Mouse (Mus musculus) forebrain, embryonic 10.5 days (tissue): Measurements from ENCODE around the gene Orai3. TPM values are rescaled to one million over a fixed set of nuclear protein-coding genes. Genes with fewer than 3 reads are reported as not detected.

Experiments used
- DNase-seq: peaks from one replicate; pipeline ENCODE4 v3.0.0-alpha.2; 2017; ENCODE audit warnings: low spot score; ENCODE audit errors: extremely low spot score
- H3K27ac ChIP-seq: fragments of 300-500 bp; sonication (generic); 2 replicates; pipeline ENCODE4 v1.5.1; 2016; ENCODE audit warnings: mild to moderate bottlenecking
- H3K27me3 ChIP-seq: fragments of 300-500 bp; sonication (generic); 2 replicates; pipeline ENCODE4 v1.6.1; 2016; ENCODE audit warnings: mild to moderate bottlenecking; ENCODE audit not compliant: poor library complexity, severe bottlenecking
- H3K36me3 ChIP-seq: fragments of 300-500 bp; sonication (generic); replicated peaks from 2 replicates; pipeline ENCODE4 v1.6.1; 2016; ENCODE audit warnings: mild to moderate bottlenecking, moderate library complexity
- H3K4me1 ChIP-seq: fragments of 300-500 bp; sonication (generic); 2 replicates; pipeline ENCODE4 v1.6.1; 2016
- H3K4me3 ChIP-seq: fragments of 300-500 bp; sonication (generic); 2 replicates; pipeline ENCODE4 v1.5.1; 2016; ENCODE audit warnings: mild to moderate bottlenecking, moderate library complexity
- H3K9me3 ChIP-seq: fragments of 300-500 bp; sonication (generic); 2 replicates; pipeline ENCODE4 v1.6.1; 2016; ENCODE audit warnings: mild to moderate bottlenecking, moderate library complexity
- WGBS: fragments of 180-500 bp; shearing (Covaris S2); methylation state at CpG from one replicate; pipeline ENCODE4 v1.1.7; 2016; 5-methylcytosine and 5-hydroxymethylcytosine counted together
- polyA plus RNA-seq: library from polyadenylated mRNA; unstranded; fragments of >200 nt; fragmentation: Nextera tagmentation; extraction: Ambion mirVana; gene quantifications from 2 replicates; pipeline ENCODE4 v1.2.1, GENCODE M21; 2016

The Orai3 gene
- polyA plus RNA-seq, 1 experiment from 2014 or later, result 8.4 TPM

DNA sequence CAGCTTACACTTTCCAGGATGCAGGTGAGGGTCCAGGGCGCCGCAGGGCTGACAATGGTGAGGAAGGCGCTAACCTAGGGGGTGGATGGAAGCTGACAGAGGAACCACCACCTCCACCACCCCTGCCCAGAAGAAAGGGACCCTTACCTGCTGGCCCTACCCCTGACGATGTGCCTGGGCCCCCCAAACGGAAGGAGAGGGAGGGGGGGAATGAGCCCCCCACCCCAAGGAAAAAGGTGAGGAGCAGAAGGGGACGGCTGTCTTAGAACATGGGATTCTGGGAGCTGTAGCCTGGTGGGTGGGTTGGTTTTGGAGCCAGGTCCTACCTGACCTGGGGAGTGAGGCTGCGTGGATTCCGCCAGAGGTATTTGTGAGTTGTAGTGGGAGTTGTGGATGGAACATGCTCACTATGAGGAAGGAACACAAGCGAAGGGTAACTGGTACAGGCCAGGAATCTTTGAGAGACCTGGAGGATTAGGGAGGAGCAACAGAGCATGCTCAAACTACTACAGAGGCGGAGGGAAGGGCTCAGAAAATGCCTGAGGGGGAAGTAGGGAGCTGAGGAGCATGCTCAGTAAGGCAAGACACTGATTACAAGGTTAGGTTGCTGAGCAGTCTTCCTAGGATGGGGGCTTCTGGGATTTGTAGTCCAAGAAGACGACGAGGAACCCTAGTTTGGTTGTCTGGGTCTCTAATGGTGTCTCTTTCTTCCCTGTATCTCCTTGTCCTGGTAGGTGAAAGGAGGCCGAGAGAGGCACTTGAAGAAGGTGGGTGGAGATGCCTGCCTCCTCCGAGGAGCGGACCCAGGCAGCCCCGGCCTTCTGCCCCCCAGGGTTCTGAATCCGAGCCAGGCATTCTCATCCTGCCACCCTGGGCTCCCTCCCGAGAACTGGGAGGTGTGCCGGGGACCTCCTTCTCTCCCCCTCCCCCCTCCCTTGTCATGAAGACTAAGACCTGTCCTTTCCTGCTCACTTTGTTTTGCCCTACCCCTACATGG is 19.2 kb upstream of the Orai3 start:
- DNase-seq, result no peak
- peaks cover 23% of the 10 kb centered on the region for H3K4me1 ChIP-seq
- no peaks in the 10 kb centered on the region for H3K9me3 ChIP-seq
- H3K27me3 ChIP-seq, result no peaks in the 10 kb centered on the region
- 88% methylated on average over 19 of the region's 19 CpGs for WGBS
- peaks cover 78% of the 10 kb centered on the region for H3K36me3 ChIP-seq
- H3K27ac ChIP-seq, result 0 out of 2 replicates have a peak overlapping the region, but pooled peaks have one; percentile 26
- H3K4me3 ChIP-seq, result no peak overlapping the region

DNA sequence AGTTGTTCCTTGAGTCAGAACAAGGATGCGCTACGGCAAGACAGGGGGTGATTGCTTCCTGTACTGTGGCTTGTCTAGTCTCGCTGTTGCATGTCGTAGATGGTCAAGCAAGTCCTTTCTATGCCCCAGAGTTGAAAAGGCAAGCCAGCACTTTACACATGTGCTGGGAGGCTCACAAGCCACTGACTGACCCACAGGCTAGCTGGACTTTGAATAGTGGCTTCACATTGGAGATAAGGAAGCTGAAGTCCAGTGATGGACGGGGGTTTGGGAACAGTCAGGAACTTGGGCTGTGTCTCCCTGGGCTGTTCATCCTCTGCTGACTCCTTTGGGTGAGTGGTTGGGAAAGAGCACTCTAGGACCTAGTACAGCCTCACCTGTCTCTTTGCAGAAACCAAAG is 18.0 kb upstream of the Orai3 start:
- Histone ChIP-seq H3K27me3 (no peaks in the 10 kb centered on the region), H3K27ac (no peak overlapping the region), H3K4me1 (peaks cover 23% of the 10 kb centered on the region), H3K36me3 (peaks cover 90% of the 10 kb centered on the region), H3K9me3 (no peaks in the 10 kb centered on the region), H3K4me3 (no peak overlapping the region)
- 95% methylated on average over 5 of the region's 5 CpGs for WGBS
- no peak for DNase-seq

DNA sequence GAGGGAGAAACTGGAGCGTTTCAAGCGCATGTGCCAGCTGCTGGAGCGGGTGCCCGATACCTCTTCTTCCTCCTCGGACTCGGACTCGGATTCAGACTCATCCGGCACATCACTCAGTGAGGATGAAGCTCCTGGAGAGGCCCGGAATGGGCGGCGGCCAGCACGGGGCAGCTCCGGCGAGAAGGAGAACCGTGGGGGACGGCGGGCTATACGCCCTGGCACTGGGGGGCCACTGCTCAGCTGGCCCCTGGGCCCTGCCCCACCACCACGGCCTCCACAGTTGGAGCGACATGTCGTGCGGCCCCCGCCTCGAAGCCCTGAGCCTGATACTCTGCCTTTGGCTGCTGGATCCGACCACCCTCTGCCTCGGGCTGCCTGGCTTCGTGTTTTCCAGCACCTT is 17.5 kb upstream of the Orai3 start:
- Histone ChIP-seq H3K4me1 (peaks cover 18% of the 10 kb centered on the region), H3K9me3 (no peaks in the 10 kb centered on the region), H3K36me3 (peaks cover 94% of the 10 kb centered on the region), H3K27me3 (no peaks in the 10 kb centered on the region), H3K27ac (no peak overlapping the region), H3K4me3 (no peak overlapping the region; the same call in 1 of the 2 replicates)
- WGBS, result 96% methylated on average over 27 of the region's 27 CpGs
- no peak for DNase-seq

DNA sequence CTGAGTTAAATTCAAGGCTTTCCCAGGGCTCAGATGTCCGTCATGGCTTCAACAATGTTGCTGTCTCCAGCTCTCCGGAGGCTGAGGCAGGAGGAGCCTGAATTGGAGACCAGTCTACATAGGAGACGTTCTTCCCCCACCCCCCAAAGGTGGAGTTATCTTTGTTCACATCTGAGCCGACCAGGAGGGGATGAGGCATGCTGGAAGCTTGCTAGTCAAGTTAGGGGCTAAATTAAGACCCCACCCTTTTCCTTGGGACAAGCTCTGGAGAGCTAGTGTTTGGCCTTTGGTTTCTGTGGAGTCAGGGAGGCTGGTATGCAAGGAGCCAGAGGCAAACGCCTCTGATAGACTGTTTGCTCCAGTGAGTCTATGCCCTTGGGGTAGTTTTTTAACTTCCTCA is 16.5 kb upstream of the Orai3 start:
- Histone ChIP-seq H3K4me1 (peaks cover 7% of the 10 kb centered on the region), H3K27ac (no peak overlapping the region), H3K36me3 (peaks cover 100% of the 10 kb centered on the region), H3K27me3 (no peaks in the 10 kb centered on the region), H3K4me3 (no peak overlapping the region), H3K9me3 (no peaks in the 10 kb centered on the region)
- DNase-seq, result no peak
- 85% methylated on average over 5 of the region's 5 CpGs for WGBS

DNA sequence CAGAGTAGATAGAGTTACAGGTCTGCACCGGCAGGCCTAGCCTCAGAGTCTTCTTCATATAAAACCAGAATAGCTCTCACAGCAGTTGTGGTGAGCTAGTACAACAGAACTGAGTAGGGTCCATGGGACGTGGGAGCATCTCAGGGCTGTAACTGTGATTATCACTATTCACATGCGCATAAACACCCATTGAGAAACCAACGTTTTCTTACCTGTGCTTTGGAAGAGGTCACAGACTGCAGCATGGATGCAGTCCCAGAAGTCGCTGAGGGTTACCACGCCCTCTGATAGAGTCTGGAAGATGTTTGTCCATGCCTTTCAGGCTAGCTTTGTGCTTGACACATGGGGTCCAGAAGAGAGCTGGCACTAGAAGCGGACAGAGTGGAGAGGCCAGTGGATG is 15.9 kb upstream of the Orai3 start:
- H3K27me3 ChIP-seq, result no peaks in the 10 kb centered on the region
- H3K27ac ChIP-seq, result no peak overlapping the region
- no peak for DNase-seq
- H3K9me3 ChIP-seq, result no peaks in the 10 kb centered on the region
- peaks cover 100% of the 10 kb centered on the region for H3K36me3 ChIP-seq
- H3K4me3 ChIP-seq, result no peak overlapping the region
- WGBS, result 91% methylated on average over 7 of the region's 7 CpGs
- H3K4me1 ChIP-seq, result 0 out of 2 replicates have a peak, but pooled peaks cover 3% of the 10 kb centered on the region

DNA sequence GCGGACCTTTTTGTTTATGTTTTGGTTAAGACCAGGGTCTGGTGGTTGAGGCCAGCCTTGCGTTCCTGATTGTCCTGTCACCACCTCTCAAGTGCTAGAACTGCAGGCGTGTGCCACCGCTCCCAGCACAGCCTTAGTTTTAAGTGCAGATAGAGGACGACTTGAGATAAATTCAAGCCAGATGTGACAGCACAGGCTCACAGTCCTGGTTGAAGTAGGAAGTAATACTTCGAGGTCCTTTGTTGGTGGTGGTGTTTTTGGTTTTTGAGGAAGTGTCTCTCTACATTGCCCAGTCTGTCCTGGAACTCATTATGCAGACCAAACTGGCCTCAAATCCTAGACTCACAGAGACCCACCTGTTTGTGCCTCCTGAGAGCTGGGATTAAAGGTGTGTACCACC is 9.9 kb upstream of the Orai3 start:
- Histone ChIP-seq H3K36me3 (peaks cover 99% of the 10 kb centered on the region), H3K9me3 (no peaks in the 10 kb centered on the region), H3K27me3 (no peaks in the 10 kb centered on the region), H3K4me1 (0 out of 2 replicates have a peak, but pooled peaks cover 3% of the 10 kb centered on the region), H3K27ac (no peak overlapping the region), H3K4me3 (no peak overlapping the region)
- DNase-seq, result no peak
- 64% methylated on average over 6 of the region's 6 CpGs for WGBS

DNA sequence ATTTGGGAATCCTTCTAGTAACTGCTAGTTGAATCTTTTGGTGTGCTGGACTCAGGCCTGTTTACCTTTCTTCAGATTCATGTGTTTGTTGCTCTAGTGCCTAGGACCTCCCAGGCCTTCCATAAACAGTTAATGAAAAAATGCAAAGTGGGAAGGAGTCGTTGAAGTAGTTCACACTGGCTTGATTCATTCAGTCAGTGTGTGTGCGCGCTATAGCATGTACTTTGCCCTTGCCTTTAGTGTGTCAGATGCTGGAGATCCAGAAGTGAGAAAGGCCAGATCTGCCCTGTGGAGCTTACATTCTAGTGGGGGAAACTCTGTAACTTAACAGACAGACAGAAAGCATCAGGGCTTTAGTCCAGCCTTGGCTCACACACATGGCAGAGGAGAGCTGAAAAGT is 9.1 kb upstream of the Orai3 start:
- Histone ChIP-seq H3K4me1 (0 out of 2 replicates have a peak, but pooled peaks cover 3% of the 10 kb centered on the region), H3K9me3 (no peaks in the 10 kb centered on the region), H3K27me3 (no peaks in the 10 kb centered on the region), H3K36me3 (peaks cover 99% of the 10 kb centered on the region), H3K27ac (no peak overlapping the region), H3K4me3 (0 out of 2 replicates have a peak overlapping the region, but pooled peaks have one; percentile 5)
- WGBS, result 99% methylated on average over 3 of the region's 3 CpGs
- no peak for DNase-seq

DNA sequence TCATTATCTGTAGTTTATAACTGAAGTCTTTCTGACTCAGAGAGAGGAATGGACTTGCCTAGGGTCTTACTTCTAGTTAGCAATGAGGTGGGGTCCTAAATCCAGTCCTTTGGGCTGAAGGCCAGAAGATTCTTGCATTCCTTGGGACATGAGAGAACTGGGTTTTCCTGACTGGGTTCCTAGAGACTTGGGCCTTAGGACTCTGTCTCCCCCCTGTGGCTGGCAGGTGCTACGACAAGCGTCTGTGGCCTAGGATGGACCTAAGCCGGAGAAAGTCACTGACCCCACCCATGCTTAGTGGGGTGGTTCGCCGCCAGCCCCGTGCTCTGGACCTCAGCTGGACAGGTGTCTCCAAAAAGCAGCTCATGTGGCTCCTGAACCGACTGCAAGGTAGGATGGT is 8.6 kb upstream of the Orai3 start:
- Histone ChIP-seq H3K4me3 (no peak overlapping the region), H3K36me3 (peaks cover 99% of the 10 kb centered on the region), H3K4me1 (0 out of 2 replicates have a peak, but pooled peaks cover 3% of the 10 kb centered on the region), H3K27ac (no peak overlapping the region), H3K9me3 (no peaks in the 10 kb centered on the region), H3K27me3 (no peaks in the 10 kb centered on the region)
- peak; percentile 59 for DNase-seq
- WGBS, result 58% methylated on average over 7 of the region's 7 CpGs

DNA sequence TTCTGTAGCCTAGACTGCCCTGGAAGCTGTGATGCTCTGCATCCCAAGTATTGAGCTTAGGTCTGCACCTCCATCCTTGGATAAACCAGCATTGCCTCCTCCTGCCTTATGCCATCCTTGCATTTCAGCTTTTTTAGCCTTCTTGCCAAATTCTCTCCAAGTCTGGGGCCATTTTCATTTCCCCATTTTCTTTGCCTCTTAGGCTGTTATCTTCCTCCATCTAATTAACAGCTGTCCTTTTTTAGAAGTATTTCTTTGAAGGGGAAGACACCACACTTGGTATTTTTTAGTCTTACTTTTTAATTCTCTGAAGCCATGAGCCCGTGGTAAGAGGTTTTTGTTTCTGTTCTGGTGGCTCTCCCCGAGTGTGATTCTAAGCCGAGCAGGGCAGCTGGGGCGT is 6.0 kb upstream of the Orai3 start:
- 94% methylated on average over 4 of the region's 4 CpGs for WGBS
- H3K4me3 ChIP-seq, result no peak overlapping the region
- H3K4me1 ChIP-seq, result peaks cover 16% of the 10 kb centered on the region
- no peaks in the 10 kb centered on the region for H3K9me3 ChIP-seq
- DNase-seq, result no peak
- H3K27me3 ChIP-seq, result no peaks in the 10 kb centered on the region
- peaks cover 99% of the 10 kb centered on the region for H3K36me3 ChIP-seq
- H3K27ac ChIP-seq, result no peak overlapping the region

DNA sequence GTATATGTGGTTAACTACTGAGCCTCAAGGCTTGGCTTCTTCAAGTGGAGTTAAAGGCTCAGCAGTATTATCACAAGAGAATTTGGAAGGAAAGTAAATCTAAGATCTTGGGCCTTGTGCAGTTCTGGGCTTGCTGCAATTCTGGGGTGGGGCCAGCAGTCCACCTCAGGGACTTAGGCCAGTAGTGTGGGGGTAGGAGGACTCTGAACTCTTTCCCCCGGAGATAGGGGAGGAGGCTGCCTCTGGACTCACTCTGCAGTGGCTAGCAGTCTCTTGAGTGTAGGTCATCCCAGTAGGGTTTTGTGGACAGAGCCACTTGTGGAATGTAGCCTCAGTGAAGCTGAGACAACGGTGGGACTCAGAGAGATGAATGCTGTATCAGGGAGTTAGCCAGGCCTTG is 3.9 kb upstream of the Orai3 start:
- Histone ChIP-seq H3K4me1 (peaks cover 34% of the 10 kb centered on the region), H3K4me3 (no peak overlapping the region), H3K9me3 (no peaks in the 10 kb centered on the region), H3K27ac (no peak overlapping the region), H3K27me3 (no peaks in the 10 kb centered on the region), H3K36me3 (peaks cover 79% of the 10 kb centered on the region)
- 90% methylated on average over 2 of the region's 2 CpGs for WGBS
- no peak for DNase-seq

DNA sequence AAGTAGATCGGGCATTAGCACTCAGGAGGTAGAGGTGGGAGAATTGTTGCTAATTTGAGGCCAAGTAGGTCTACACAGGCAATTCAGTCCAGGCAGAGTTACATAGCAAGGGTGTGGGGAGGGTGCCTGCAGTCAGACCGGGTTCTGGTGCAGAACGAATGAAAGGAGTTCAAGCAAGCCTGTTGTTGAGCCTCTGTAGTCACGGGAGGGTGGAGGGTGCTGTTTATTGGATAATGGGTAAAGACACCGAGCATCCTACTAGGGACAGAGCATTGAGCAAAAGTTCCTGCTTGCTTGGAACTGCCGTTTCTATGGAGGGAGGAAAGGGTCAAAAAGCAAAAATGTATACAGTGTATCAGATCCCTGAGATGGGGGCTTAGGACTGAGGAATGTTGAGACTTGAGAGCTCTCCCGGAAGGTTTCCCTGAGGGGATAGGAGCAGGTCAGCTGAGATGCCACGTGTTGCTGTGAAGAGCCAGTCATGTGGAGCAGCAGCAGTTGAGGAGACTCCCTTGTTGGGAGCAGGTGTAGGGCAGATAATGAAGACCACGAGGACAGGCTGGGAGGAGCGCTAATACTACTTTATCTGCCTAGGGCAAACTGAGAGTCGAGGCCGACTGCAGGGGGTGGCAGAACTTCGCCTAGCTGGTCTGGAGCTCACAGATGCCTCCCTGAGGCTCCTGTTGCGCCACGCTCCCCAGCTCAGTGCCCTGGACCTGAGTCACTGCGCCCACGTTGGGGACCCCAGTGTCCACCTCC is 2.6 kb upstream of the Orai3 start:
- peaks cover 66% of the 10 kb centered on the region for H3K36me3 ChIP-seq
- 82% methylated on average over 17 of the region's 17 CpGs for WGBS

DNA sequence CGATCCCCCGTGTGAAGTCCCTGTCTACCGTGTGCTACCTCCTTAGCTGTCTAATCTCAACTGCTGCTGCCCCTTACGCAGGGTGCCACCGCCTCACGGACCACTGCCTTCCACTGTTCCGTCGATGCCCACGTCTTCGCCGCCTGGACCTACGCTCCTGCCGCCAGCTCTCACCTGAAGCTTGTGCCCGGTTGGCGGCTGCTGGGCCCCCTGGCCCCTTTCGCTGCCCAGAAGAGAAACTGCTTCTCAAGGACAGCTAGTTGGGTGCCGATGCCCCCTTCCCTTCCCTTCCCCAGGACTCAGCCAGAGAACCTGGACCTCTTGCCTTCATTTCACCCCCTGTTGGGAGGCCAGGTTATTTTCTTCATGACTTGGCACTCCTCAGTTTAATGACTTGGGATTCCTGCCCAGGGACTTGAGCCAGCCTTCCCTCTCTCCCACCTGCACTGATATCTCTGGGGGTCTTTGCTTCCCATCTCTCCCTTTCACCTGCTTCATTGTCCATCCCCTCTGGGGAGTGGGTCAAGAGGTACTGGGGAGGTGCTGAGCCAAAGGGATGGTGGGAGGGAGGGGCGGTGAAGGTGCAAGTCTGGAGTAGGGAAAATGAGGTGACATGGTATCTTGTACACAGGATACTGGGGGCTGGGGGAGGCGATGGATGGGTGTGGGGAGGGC is 1.8 kb upstream of the Orai3 start:
- peak overlapping the region; percentile 90 for H3K27ac ChIP-seq
- H3K9me3 ChIP-seq, result no peaks in the 10 kb centered on the region
- H3K36me3 ChIP-seq, result peaks cover 59% of the 10 kb centered on the region
- 92% methylated on average over 19 of the region's 19 CpGs for WGBS
- no peaks in the 10 kb centered on the region for H3K27me3 ChIP-seq
- no peak for DNase-seq
- peaks cover 41% of the 10 kb centered on the region for H3K4me1 ChIP-seq
- H3K4me3 ChIP-seq, result peak overlapping the region; percentile 65

More for the DNA sequence above, 2.6 kb upstream of the Orai3 start:
- peaks cover 41% of the 10 kb centered on the region for H3K4me1 ChIP-seq
- peak overlapping the region; percentile 65; the same call in 1 of the 2 replicates for H3K4me3 ChIP-seq
- no peak for DNase-seq
- H3K27me3 ChIP-seq, result no peaks in the 10 kb centered on the region
- H3K27ac ChIP-seq, result 0 out of 2 replicates have a peak overlapping the region, but pooled peaks have one; percentile 90
- no peaks in the 10 kb centered on the region for H3K9me3 ChIP-seq
